Mouse (Mus musculus): ENCODE results near the gene Myom1.

Gene Myom1

GRCm38 (mm10) chr17:71102571-71103551 is 100.4 kb downstream of the Myom1 start:
- DNase-seq (ENCODE audit: low read depth, low spot score): peak; percentile 48

- DNase-seq (ENCODE audit: low read depth, low spot score): no peak
These were observed 102.9 kb downstream of the Myom1 start for GRCm38 (mm10) chr17:71105297-71105696.

- DNase-seq (ENCODE audit: low read depth, low spot score): no peak
These were observed 103.8 kb downstream of the Myom1 start for GRCm38 (mm10) chr17:71106250-71106649.

- DNase-seq (ENCODE audit: low read depth, low spot score): no peak
These were observed 108.4 kb downstream of the Myom1 start for GRCm38 (mm10) chr17:71110753-71111265.

- DNase-seq (ENCODE audit: low read depth, low spot score): no peak
These were observed 110.3 kb downstream of the Myom1 start for GRCm38 (mm10) chr17:71112689-71113088.

- DNase-seq (ENCODE audit: low read depth, low spot score): no peak
These were observed 111.8 kb downstream of the Myom1 start for GRCm38 (mm10) chr17:71114282-71114681.

GRCm38 (mm10) chr17:71117956-71118355 is 115.5 kb downstream of the Myom1 start:
- DNase-seq (ENCODE audit: low read depth, low spot score): no peak

GRCm38 (mm10) chr17:71118607-71119006 is 116.2 kb downstream of the Myom1 start:
- DNase-seq (ENCODE audit: low read depth, low spot score): no peak

GRCm38 (mm10) chr17:71120626-71121025 is 118.2 kb downstream of the Myom1 start:
- no peak for DNase-seq (ENCODE audit: low read depth, low spot score)

GRCm38 (mm10) chr17:71124061-71124670 is 121.7 kb downstream of the Myom1 start:
- DNase-seq (ENCODE audit: low read depth, low spot score): no peak

GRCm38 (mm10) chr17:71124674-71125073 is 122.2 kb downstream of the Myom1 start:
- DNase-seq (ENCODE audit: low read depth, low spot score): no peak

- DNase-seq (ENCODE audit: low read depth, low spot score): no peak
These were observed 123.1 kb downstream of the Myom1 start for GRCm38 (mm10) chr17:71125519-71125918.

GRCm38 (mm10) chr17:71126001-71126400 is 123.6 kb downstream of the Myom1 start:
- no peak for DNase-seq (ENCODE audit: low read depth, low spot score)

GRCm38 (mm10) chr17:71127464-71128110 is 125.2 kb downstream of the Myom1 start:
- DNase-seq (ENCODE audit: low read depth, low spot score): no peak

- DNase-seq (ENCODE audit: low read depth, low spot score): peak; percentile 50
These were observed 127.2 kb downstream of the Myom1 start for GRCm38 (mm10) chr17:71129489-71130261.

GRCm38 (mm10) chr17:71132221-71132620 is 129.8 kb downstream of the Myom1 start:
- no peak for DNase-seq (ENCODE audit: low read depth, low spot score)

GRCm38 (mm10) chr17:71132856-71133439 is 130.5 kb downstream of the Myom1 start:
- DNase-seq (ENCODE audit: low read depth, low spot score): no peak

- DNase-seq (ENCODE audit: low read depth, low spot score): no peak
These were observed 132.1 kb downstream of the Myom1 start for GRCm38 (mm10) chr17:71134441-71134955.

- peak; percentile 26 for DNase-seq (ENCODE audit: low read depth, low spot score)
These were observed 132.7 kb downstream of the Myom1 start for GRCm38 (mm10) chr17:71135108-71135507.

- DNase-seq (ENCODE audit: low read depth, low spot score): no peak
These were observed 133.4 kb downstream of the Myom1 start for GRCm38 (mm10) chr17:71135866-71136265.
